Mouse (Mus musculus) olfactory bulb, adult 2 months (tissue): Measurements from ENCODE around the gene Degs2.

Source experiments
- CTCF ChIP-seq: fragments of 200-500 bp; IDR thresholded peaks from 2 replicates; pipeline ENCODE4 v1.5.1; 2012; ENCODE audit warnings: low read depth, mild to moderate bottlenecking, low read length, moderate library complexity; ENCODE audit not compliant: insufficient read depth
- POLR2A ChIP-seq: fragments of 200-500 bp; IDR thresholded peaks from 2 replicates; pipeline ENCODE4 v1.6.1; 2012; ENCODE audit warnings: mild to moderate bottlenecking, low read depth, low read length, moderate library complexity; ENCODE audit not compliant: insufficient read depth

GRCm38 (mm10) chr12:108690529-108690928 is 11.6 kb downstream of the Degs2 start:
- TF ChIP-seq CTCF = no peak
- no peak for TF ChIP-seq POLR2A
